Mouse (Mus musculus) CH12.LX (cell line): ENCODE results near the gene Mlxipl. TPM values are rescaled to one million over a fixed set of nuclear protein-coding genes. Genes with fewer than 3 reads are reported as not detected.

Experiments
- DNase-seq: peaks from one replicate; pipeline ENCODE4 v3.0.0-alpha.2; 2013; ENCODE audit errors: extremely low read depth
- H3K27ac ChIP-seq: 2 replicates; pipeline ENCODE4 v1.5.1; 2012; ENCODE audit warnings: low read depth, mild to moderate bottlenecking, control low read depth, moderate library complexity; ENCODE audit not compliant: insufficient read depth
- H3K27me3 ChIP-seq: replicated peaks from 2 replicates; pipeline ENCODE3; 2012; ENCODE audit warnings: inconsistent platforms
- H3K36me3 ChIP-seq, 2 experiments: replicated peaks in 1 of 2; 2 replicates each; pipeline versions ENCODE3 to v1.6.1; 2012; ENCODE audit warnings: inconsistent platforms in 1 of 2, low read length in 1 of 2, mild to moderate bottlenecking in 1 of 2, mixed read lengths in 1 of 2, moderate library complexity in 1 of 2; ENCODE audit not compliant: control insufficient read depth in 1 of 2, insufficient read depth in 1 of 2
- H3K4me1 ChIP-seq, 2 experiments: 2 replicates each; pipeline ENCODE4 v1.6.1; 2012; ENCODE audit warnings: inconsistent platforms in 1 of 2, moderate library complexity in 1 of 2; ENCODE audit not compliant: insufficient read depth in 2 of 2, control insufficient read depth in 1 of 2
- H3K4me2 ChIP-seq: 2 replicates; pipeline ENCODE4 v1.6.1; 2012; ENCODE audit warnings: low read depth, mild to moderate bottlenecking, control low read depth; ENCODE audit not compliant: poor library complexity, insufficient read depth, severe bottlenecking
- H3K4me3 ChIP-seq, 3 experiments: fragments of 150-350 bp in 1 of 3; sonication (generic) in 1 of 3; replicated peaks in 1 of 3; 2 replicates each; pipeline versions ENCODE3 to v1.5.1; 2011 to 2012; ENCODE audit warnings: low read depth in 2 of 3, low read length in 2 of 3, mild to moderate bottlenecking in 2 of 3, moderate library complexity in 2 of 3, control low read depth in 1 of 3, improper control_type of control experiment in 1 of 3, inconsistent platforms in 1 of 3, mixed read lengths in 1 of 3; ENCODE audit not compliant: poor library complexity in 1 of 3
- H3K79me2 ChIP-seq: replicated peaks from 2 replicates; pipeline ENCODE4 v1.6.1; 2012; ENCODE audit warnings: mild to moderate bottlenecking, moderate library complexity; ENCODE audit not compliant: control insufficient read depth, poor library complexity, insufficient read depth, severe bottlenecking; ENCODE audit errors: extremely low read depth
- H3K9ac ChIP-seq: 2 replicates; pipeline ENCODE4 v1.6.1; 2012; ENCODE audit warnings: low read depth, mild to moderate bottlenecking, control low read depth, moderate library complexity; ENCODE audit not compliant: insufficient read depth
- H3K9me3 ChIP-seq: replicated peaks from 2 replicates; pipeline ENCODE3; 2012; ENCODE audit warnings: low read length, inconsistent platforms, mixed read lengths
- BHLHE40 ChIP-seq: IDR thresholded peaks from 2 replicates; pipeline ENCODE4 v1.6.1; 2011; ENCODE audit warnings: mild to moderate bottlenecking, low read depth, low read length, improper control_type of control experiment
- CHD1 ChIP-seq: IDR thresholded peaks from 2 replicates; pipeline ENCODE4 v1.6.1; 2012; ENCODE audit warnings: low read depth, low read length, improper control_type of control experiment, inconsistent platforms
- CHD2 ChIP-seq: IDR thresholded peaks from 2 replicates; pipeline ENCODE4 v1.6.1; 2011; ENCODE audit warnings: low read length, improper control_type of control experiment
- CTCF ChIP-seq, 2 experiments: IDR thresholded peaks in 1 of 2; conservative IDR thresholded peaks in 1 of 2; 2 replicates each; pipeline ENCODE4 v1.5.1; 2011 to 2012; ENCODE audit warnings: low read depth in 2 of 2, low read length in 2 of 2, improper control_type of control experiment in 1 of 2, inconsistent platforms in 1 of 2, mild to moderate bottlenecking in 1 of 2, moderate library complexity in 1 of 2
- E2F4 ChIP-seq: IDR thresholded peaks from 2 replicates; pipeline ENCODE4 v1.6.1; 2011; ENCODE audit warnings: low read depth, low read length, improper control_type of control experiment; ENCODE audit not compliant: insufficient replicate concordance
- ELF1 ChIP-seq: IDR thresholded peaks from 2 replicates; pipeline ENCODE4 v1.6.1; 2014; ENCODE audit warnings: low read depth, mild to moderate bottlenecking, inconsistent platforms, low read length, improper control_type of control experiment
- EP300 ChIP-seq: IDR thresholded peaks from 2 replicates; pipeline ENCODE4 v1.6.1; 2011; ENCODE audit warnings: low read length, improper control_type of control experiment
- ETS1 ChIP-seq: conservative IDR thresholded peaks from 2 replicates; pipeline ENCODE4 v1.6.1; 2012; ENCODE audit warnings: low read depth, mild to moderate bottlenecking, inconsistent platforms, low read length, improper control_type of control experiment, moderate library complexity
- HCFC1 ChIP-seq: IDR thresholded peaks from 2 replicates; pipeline ENCODE4 v1.6.1; 2012; ENCODE audit warnings: low read depth, mild to moderate bottlenecking, inconsistent platforms, low read length, improper control_type of control experiment
- IRF4 ChIP-seq: IDR thresholded peaks from 2 replicates; pipeline ENCODE4 v1.6.1; 2014; ENCODE audit warnings: low read depth, mild to moderate bottlenecking, inconsistent platforms, low read length, improper control_type of control experiment
- JUN ChIP-seq: IDR thresholded peaks from 2 replicates; pipeline ENCODE4 v1.6.1; 2011; ENCODE audit warnings: low read depth, mild to moderate bottlenecking, low read length, improper control_type of control experiment, moderate library complexity; ENCODE audit not compliant: insufficient read depth
- JUND ChIP-seq: conservative IDR thresholded peaks from 2 replicates; pipeline ENCODE4 v1.6.1; 2011; ENCODE audit warnings: low read depth, low read length, improper control_type of control experiment
- KAT2A ChIP-seq: IDR thresholded peaks from 2 replicates; pipeline ENCODE4 v1.6.1; 2012; ENCODE audit warnings: low read length, improper control_type of control experiment, inconsistent platforms; ENCODE audit not compliant: insufficient replicate concordance
- MAFK ChIP-seq: IDR thresholded peaks from 2 replicates; pipeline ENCODE4 v1.6.1; 2011; ENCODE audit warnings: low read length, improper control_type of control experiment; ENCODE audit not compliant: insufficient replicate concordance
- MAX ChIP-seq: IDR thresholded peaks from 2 replicates; pipeline ENCODE4 v1.6.1; 2011; ENCODE audit warnings: low read length, improper control_type of control experiment
- MAZ ChIP-seq: IDR thresholded peaks from 2 replicates; pipeline ENCODE4 v1.6.1; 2012; ENCODE audit warnings: low read depth, mild to moderate bottlenecking, inconsistent platforms, low read length, improper control_type of control experiment, moderate library complexity
- MEF2A ChIP-seq: IDR thresholded peaks from 2 replicates; pipeline ENCODE4 v1.6.1; 2014; ENCODE audit warnings: low read depth, mild to moderate bottlenecking, inconsistent platforms, low read length, improper control_type of control experiment, borderline replicate concordance
- MXI1 ChIP-seq: IDR thresholded peaks from 2 replicates; pipeline ENCODE4 v1.6.1; 2011; ENCODE audit warnings: mild to moderate bottlenecking, low read depth, low read length, improper control_type of control experiment
- MYC ChIP-seq: IDR thresholded peaks from 2 replicates; pipeline ENCODE4 v1.6.1; 2011; ENCODE audit warnings: low read depth, mild to moderate bottlenecking, improper control_type of control experiment, low read length
- NELFE ChIP-seq: IDR thresholded peaks from 2 replicates; pipeline ENCODE4 v1.6.1; 2011; ENCODE audit warnings: low read depth, low read length, improper control_type of control experiment
- NRF1 ChIP-seq: IDR thresholded peaks from 2 replicates; pipeline ENCODE4 v1.6.1; 2014; ENCODE audit warnings: low read depth, mild to moderate bottlenecking, inconsistent platforms, low read length, improper control_type of control experiment, moderate library complexity
- POLR2A ChIP-seq: IDR thresholded peaks from 2 replicates; pipeline ENCODE4 v1.6.1; 2011; ENCODE audit warnings: low read depth, mild to moderate bottlenecking, improper control_type of control experiment, low read length
- RAD21 ChIP-seq: IDR thresholded peaks from 2 replicates; pipeline ENCODE4 v1.6.1; 2011; ENCODE audit warnings: low read depth, mild to moderate bottlenecking, low read length, improper control_type of control experiment, moderate library complexity
- RCOR1 ChIP-seq: conservative IDR thresholded peaks from 2 replicates; pipeline ENCODE4 v1.6.1; 2012; ENCODE audit warnings: low read depth, mild to moderate bottlenecking, inconsistent platforms, low read length, improper control_type of control experiment
- SIN3A ChIP-seq: IDR thresholded peaks from 2 replicates; pipeline ENCODE4 v1.6.1; 2012; ENCODE audit warnings: low read length, improper control_type of control experiment, inconsistent platforms
- SMC3 ChIP-seq: IDR thresholded peaks from 2 replicates; pipeline ENCODE4 v1.6.1; 2011; ENCODE audit warnings: low read depth, low read length, improper control_type of control experiment
- TBP ChIP-seq: conservative IDR thresholded peaks from 2 replicates; pipeline ENCODE4 v1.6.1; 2011; ENCODE audit warnings: low read depth, low read length, improper control_type of control experiment
- TCF12 ChIP-seq: IDR thresholded peaks from 2 replicates; pipeline ENCODE4 v1.6.1; 2014; ENCODE audit warnings: low read depth, mild to moderate bottlenecking, inconsistent platforms, low read length, improper control_type of control experiment
- UBTF ChIP-seq: IDR thresholded peaks from 2 replicates; pipeline ENCODE4 v1.6.1; 2012; ENCODE audit warnings: low read depth, mild to moderate bottlenecking, inconsistent platforms, low read length, improper control_type of control experiment, moderate library complexity
- USF1 ChIP-seq: IDR thresholded peaks from 2 replicates; pipeline ENCODE4 v1.6.1; 2014; ENCODE audit warnings: low read depth, mild to moderate bottlenecking, inconsistent platforms, low read length, improper control_type of control experiment
- USF2 ChIP-seq: conservative IDR thresholded peaks from 2 replicates; pipeline ENCODE4 v1.6.1; 2011; ENCODE audit warnings: low read depth, low read length, improper control_type of control experiment
- ZKSCAN1 ChIP-seq: IDR thresholded peaks from 2 replicates; pipeline ENCODE4 v1.6.1; 2012; ENCODE audit warnings: low read depth, inconsistent platforms, low read length, improper control_type of control experiment, borderline replicate concordance
- ZMIZ1 ChIP-seq: IDR thresholded peaks from 2 replicates; pipeline ENCODE4 v1.6.1; 2012; ENCODE audit warnings: low read depth, mild to moderate bottlenecking, inconsistent platforms, low read length, improper control_type of control experiment
- ZNF384 ChIP-seq: IDR thresholded peaks from 2 replicates; pipeline ENCODE4 v1.6.1; 2012; ENCODE audit warnings: low read depth, low read length, improper control_type of control experiment, inconsistent platforms
- dilution Hi-C: fragments of 300-500 bp; cut with MboI; formaldehyde crosslinking; loops from 2 replicates; pipeline ENCODE4 v1.14.3; 2020; ENCODE audit warnings: low sequenced_read_pairs; ENCODE audit not compliant: extremely low pct_unique_long_range_greater_than_20kb, extremely low pct_ligation_motif_present
- in situ Hi-C: fragments of 300-500 bp; cut with MboI; formaldehyde crosslinking; loops from 3 replicates; pipeline ENCODE4 v1.14.3; 2019; ENCODE audit warnings: low sequenced_read_pairs, low pct_ligation_motif_present, low pct_unique_long_range_greater_than_20kb, mixed read lengths
- polyA plus RNA-seq: library from polyadenylated mRNA; unstranded; fragments of >175 nt; gene quantifications from 2 replicates; pipeline ENCODE4 v1.2.1, GENCODE M21; 2012; ENCODE audit warnings: low read depth; ENCODE audit not compliant: insufficient read length
- total RNA-seq, 2 experiments: library from RNA; depleted of rRNA; stranded (reverse); fragments of 300-350 nt in 1 of 2; fragments of >200 nt in 1 of 2; gene quantifications; 2 replicates each; pipeline ENCODE4 v1.2.3; 2012 to 2014

The Mlxipl gene
- total and polyA plus RNA-seq, 3 experiments: not detected

DNA sequence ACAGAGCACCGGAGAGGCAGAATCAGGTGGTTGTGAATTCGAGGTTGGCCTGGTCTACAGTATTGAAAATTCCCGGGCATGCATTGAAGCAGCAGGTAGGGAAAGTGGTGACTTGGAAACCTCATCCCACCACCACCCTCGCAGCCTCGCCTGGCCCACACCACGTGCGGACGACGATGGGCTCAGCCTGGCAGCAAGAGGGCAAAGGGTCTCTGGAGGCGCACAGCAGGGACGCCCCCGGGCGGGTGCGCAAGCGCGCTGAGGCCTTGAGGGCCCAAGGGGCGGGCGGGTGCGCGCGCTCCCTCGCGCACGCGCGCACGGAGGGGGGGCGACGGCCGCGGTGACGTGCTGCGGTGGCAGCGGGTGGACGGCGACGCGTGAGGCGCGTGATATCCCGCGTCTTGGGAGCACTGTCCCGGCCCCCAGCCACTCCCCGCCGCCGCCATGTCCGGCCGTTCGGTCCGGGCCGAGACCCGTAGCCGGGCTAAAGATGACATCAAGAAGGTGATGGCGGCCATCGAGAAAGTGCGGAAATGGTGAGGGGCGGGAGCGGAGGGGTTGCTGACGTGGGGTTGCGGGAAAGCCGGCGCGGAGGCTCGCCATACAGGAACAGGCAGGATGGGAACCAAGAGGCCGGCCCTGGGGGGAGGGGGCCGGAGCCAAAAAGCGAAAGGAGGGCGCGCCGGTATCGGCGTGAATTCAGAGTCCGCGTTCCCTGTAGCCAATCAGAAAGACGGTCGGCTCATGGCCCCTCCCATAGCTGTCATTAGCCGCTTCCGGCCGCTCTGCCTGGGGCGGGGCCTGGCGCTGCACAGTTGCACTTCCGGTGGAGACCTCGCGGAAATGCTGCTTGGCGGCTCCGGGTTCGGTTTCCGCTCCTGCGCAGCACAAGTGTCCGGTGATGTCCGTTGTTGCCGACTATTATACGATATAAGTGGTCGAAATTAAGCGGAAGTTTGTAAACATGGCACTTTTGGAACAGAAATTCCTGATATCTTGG lies 78.7 kb downstream of the Mlxipl start, which contains the start of gene Bcl7b:
TSS of gene Bcl7b (plus strand) at position 221 of the 1,000 bp plus-strand sequence.
- Histone ChIP-seq H3K4me1 (peaks cover 9 to 30% of the 10 kb centered on the region in 2 experiments), H3K4me2 (peak within 1 kb of the TSS; percentile 89), H3K9me3 (no peaks in the 10 kb centered on the region), H3K79me2 (peaks cover 13% of the 10 kb centered on the region), H3K4me3 (peak within 1 kb of the TSS; percentile 72 to 81 (median 77)), H3K27me3 (no peaks in the 10 kb centered on the region), H3K27ac (peak within 1 kb of the TSS; percentile 82), H3K9ac (peak within 1 kb of the TSS; percentile 88), H3K36me3 (peaks cover 8 to 21% of the 10 kb centered on the region in 2 experiments)
- no peak for TF ChIP-seq RAD21
- peak; percentile 93 for TF ChIP-seq BHLHE40
- no peak for TF ChIP-seq JUN
- TF ChIP-seq MEF2A: peak; percentile 57
- 0 out of 2 replicates have a peak, but pooled peaks have one; percentile 7 for TF ChIP-seq ZMIZ1
- TF ChIP-seq UBTF: 0 out of 2 replicates have a peak, but pooled peaks have one; percentile 61
- TF ChIP-seq SIN3A: peak; percentile 40; the same call in 1 of the 2 replicates
- no peak for TF ChIP-seq CHD1
- TF ChIP-seq IRF4: peak; percentile 45
- TF ChIP-seq HCFC1: peak; percentile 81
- peak; percentile 49 for TF ChIP-seq USF2
- no peak for TF ChIP-seq MAFK
- no peak for TF ChIP-seq JUND
- 0 out of 2 replicates have a peak, but pooled peaks have one; percentile 11 for TF ChIP-seq USF1
- TF ChIP-seq MAX: peak; percentile 99
- peak; percentile 71 for TF ChIP-seq TCF12
- peak; percentile 42; the same call in 1 of the 2 replicates for TF ChIP-seq MXI1
- TF ChIP-seq E2F4: peak; percentile 88; the same call in 1 of the 2 replicates
- peak; percentile 96 for TF ChIP-seq NRF1
- no peak for TF ChIP-seq RCOR1
- TF ChIP-seq ZKSCAN1: no peak
- TF ChIP-seq KAT2A: peak; percentile 77; the same call in 1 of the 2 replicates
- TF ChIP-seq ELF1: peak; percentile 97
- TF ChIP-seq TBP: peak; percentile 68; the same call in 1 of the 2 replicates
- TF ChIP-seq NELFE: peak; percentile 58
- peak; percentile 83 for TF ChIP-seq MYC
- TF ChIP-seq ZNF384: no peak
- TF ChIP-seq CHD2: peak; percentile 78
- TF ChIP-seq CTCF (conservative IDR thresholded peaks at IDR 0.05 in 1 of 2, IDR thresholded peaks at IDR 0.05 in 1 of 2; ENCODE audit: low read depth in 2 of 2, low read length in 2 of 2): no peak
- no peak for TF ChIP-seq EP300
- no peak for TF ChIP-seq SMC3
- peak; percentile 22 for TF ChIP-seq ETS1
- peak; percentile 79 for TF ChIP-seq POLR2A
- peak; percentile 88; the same call in 1 of the 2 replicates for TF ChIP-seq MAZ
- DNase-seq: peak; percentile 97
- dilution Hi-C loops (no loop called here), in situ Hi-C loops (no loop called here)
